Mouse (Mus musculus): Measurements from ENCODE around the gene Oaz1. TPM values are rescaled to one million over a fixed set of nuclear protein-coding genes. Genes with fewer than 3 reads are reported as not detected.

Gene Oaz1
- polyA plus RNA-seq, 1 experiment from 2014 or later = 1,303 TPM

DNA sequence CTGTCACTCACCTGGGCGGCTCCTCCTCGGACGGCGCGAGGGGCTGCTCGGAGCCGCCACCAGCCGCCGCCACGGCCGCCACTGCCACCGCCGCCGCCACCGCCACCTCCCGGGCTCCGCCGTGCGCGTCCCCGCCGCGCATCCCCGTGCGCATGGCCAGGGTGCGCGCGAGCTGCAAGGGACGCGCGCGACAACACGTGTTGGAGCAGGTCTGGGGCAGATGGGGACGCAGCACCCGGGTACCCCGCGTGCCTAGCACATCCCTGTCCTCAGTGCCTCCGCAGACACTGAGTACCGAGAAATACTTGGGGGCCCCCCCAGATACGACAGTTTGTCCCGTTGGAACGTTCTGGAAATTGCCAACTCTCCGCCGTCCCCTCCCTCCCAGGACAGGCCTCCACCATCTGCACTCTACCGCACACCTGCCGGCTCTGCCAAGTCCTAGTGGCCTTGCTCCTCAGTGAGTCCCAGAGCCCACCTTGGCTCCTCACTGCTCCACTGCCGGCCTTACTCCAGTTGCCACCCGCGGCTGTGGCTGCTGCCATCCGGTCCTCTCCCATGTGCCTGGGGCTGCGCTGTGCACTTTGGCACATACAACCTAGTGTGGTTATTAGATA, 17.6 kb downstream of the Oaz1 start, which contains the start of gene Lingo3:
Gene Lingo3, minus strand, starts transcription at position 109 of the 617 bp plus-strand sequence.
- 7% methylated on average over 37 of the region's 51 CpGs for WGBS
- Histone ChIP-seq H3K9me3 (no peaks in the 10 kb centered on the region), H3K4me1 (replicated peaks) (peaks cover 16% of the 10 kb centered on the region), H3K4me2 (peak within 1 kb of the TSS; percentile 85), H3K9ac (peak within 1 kb of the TSS; percentile 74), H3K27me3 (peaks cover 22% of the 10 kb centered on the region), H3K36me3 (no peaks in the 10 kb centered on the region), H3K4me3 (peak within 1 kb of the TSS; percentile 66), H3K27ac (replicated peaks) (peak within 1 kb of the TSS; percentile 17; the same call in 1 of the 2 replicates)
- ATAC-seq (ENCODE audit: low FRiP score, low read depth) = peak; percentile 64

DNA sequence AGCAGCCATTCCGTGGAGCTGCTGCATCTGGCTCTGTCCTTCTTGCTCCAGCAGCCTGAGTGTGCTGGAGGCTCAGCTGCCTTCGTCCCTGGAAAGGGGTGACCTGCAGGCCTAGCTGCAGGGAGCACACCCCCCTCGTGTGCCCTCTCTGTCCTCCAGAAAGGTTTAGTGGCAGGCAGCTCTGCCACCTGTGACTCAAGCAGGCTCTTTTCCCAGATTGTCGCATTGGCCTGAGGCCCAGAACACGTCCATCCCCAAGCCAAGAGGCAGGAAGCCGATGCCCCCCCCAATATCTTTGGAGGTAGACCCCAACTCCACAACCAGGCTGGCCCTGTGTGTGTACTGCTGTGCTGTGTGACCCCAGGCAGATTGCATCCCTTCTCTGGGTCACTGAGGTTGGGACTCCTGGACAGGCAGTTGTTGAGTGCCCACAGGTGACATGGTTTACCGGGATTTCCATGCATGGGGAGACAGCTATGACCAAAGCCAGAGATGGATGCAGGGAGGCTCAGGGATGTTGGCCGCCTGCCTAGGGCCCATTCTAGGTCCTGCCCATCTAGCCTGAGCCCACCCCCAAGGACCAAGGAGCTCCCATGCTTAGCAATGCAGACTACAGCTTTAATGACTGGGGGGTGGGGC, 18.7 kb downstream of the Oaz1 start:
- Histone ChIP-seq H3K9ac (no peak overlapping the region), H3K36me3 (no peaks in the 10 kb centered on the region), H3K9me3 (no peaks in the 10 kb centered on the region), H3K4me3 (no peak overlapping the region), H3K27ac (replicated peaks) (no peak overlapping the region), H3K4me2 (no peak overlapping the region), H3K27me3 (peaks cover 22% of the 10 kb centered on the region), H3K4me1 (replicated peaks) (peaks cover 16% of the 10 kb centered on the region)
- WGBS = 52% methylated on average over 8 of the region's 8 CpGs
- no peak for ATAC-seq (ENCODE audit: low FRiP score, low read depth)

DNA sequence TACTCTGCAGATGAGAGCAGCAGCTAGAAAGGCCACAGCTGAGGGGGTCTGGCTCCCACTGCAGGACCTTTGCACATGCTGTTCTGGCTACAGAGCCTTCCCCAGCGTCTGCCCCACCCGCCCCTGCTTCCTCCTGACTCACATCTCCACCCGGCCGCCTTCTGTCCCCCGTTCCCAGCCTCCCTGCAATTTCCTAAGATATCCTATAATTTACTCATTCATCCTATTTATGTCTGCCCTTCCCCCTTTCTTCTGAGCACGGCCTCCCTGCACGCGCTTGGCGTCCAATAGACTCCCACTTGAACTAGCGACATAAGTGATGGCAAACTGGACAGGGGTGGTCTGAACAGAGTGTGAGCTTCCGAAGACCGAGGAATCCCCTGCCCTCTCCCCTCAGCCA, 19.3 kb downstream of the Oaz1 start:
- no peak for ATAC-seq (ENCODE audit: low FRiP score, low read depth)
- Histone ChIP-seq H3K4me3 (no peak overlapping the region), H3K4me1 (replicated peaks) (peaks cover 16% of the 10 kb centered on the region), H3K27me3 (peaks cover 22% of the 10 kb centered on the region), H3K9me3 (no peaks in the 10 kb centered on the region), H3K27ac (replicated peaks) (no peak overlapping the region), H3K4me2 (no peak overlapping the region), H3K9ac (no peak overlapping the region), H3K36me3 (no peaks in the 10 kb centered on the region)
- WGBS = 74% methylated on average over 12 of the region's 12 CpGs

DNA sequence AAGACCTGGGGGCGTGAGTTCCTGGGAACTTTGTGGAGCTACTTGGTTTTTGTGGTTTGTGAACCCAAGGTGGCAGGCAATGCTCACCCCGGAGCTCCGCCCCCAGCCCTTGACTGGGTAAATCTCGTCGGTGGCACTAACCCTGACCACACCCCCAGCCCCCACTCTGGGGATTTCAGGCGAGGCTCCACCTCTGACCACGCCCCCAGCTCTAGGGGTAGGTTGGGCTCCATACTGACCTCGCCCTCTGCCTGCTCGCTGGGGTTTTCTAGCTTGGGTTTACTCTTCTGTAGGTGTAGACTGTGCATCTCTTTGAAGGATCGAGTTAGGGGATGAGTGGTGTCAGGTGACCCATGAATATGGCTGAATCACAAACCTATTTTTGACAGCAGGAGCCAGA, 22.1 kb downstream of the Oaz1 start:
- Histone ChIP-seq H3K9ac (no peak overlapping the region), H3K4me3 (no peak overlapping the region), H3K36me3 (peaks cover 20% of the 10 kb centered on the region; the same call in 1 of the 2 replicates), H3K27me3 (peaks cover 15% of the 10 kb centered on the region), H3K4me1 (replicated peaks) (peaks cover 11% of the 10 kb centered on the region), H3K4me2 (no peak overlapping the region), H3K27ac (replicated peaks) (no peak overlapping the region), H3K9me3 (no peaks in the 10 kb centered on the region)
- WGBS = 14% methylated on average over 10 of the region's 10 CpGs
- no peak for ATAC-seq (ENCODE audit: low FRiP score, low read depth)

DNA sequence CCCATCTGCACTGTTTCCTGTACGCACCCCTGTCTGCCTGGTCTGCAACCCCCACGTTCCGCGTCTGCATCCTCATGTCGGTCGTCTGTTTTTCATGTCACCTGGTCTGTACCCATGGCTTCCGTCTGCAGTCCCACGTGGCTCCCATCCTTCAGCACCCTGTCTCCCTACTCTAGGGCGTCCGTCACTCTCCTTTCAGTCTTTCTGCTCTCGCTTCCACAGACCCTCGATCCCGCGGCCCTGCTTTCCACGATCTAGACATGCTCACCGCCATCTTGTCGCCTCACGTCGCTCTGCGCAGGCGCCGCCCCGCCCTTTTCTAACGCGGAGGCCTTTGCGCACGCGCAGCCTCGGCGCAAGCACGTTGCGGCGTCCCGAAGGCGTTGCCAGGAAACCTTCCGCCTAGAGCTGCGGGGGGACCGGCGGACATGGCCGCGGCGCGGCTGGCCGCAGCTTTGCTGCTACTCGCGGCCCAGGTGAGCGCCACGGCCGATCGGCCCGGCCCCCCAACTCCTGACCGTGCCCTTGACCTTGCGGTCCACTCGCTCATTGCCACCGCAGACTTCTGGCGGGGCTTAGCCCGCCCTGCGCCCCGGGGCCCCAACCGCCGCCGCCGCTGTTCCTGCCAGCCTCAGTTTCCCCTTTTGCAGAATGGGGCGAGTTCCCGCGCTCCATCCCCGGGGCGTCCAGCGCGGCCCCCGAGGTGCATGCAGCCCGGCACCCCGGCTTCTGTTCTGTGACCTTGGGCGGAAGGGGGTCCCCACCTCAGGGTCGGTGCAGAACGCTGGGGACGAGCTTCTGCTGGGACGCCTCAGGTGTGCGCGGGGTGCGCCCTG, 28.7 kb downstream of the Oaz1 start, which contains the start of the genes Lsm7 and Sppl2b:
Gene Lsm7, minus strand, starts transcription at position 297 of the 836 bp plus-strand sequence.
Gene Sppl2b, plus strand, starts transcription at position 363 of the 836 bp plus-strand sequence.
- under 1% methylated on average over 81 of the region's 81 CpGs for WGBS
- Histone ChIP-seq H3K9ac (peak within 1 kb of the TSS; percentile 95), H3K9me3 (no peaks in the 10 kb centered on the region), H3K27me3 (no peaks in the 10 kb centered on the region), H3K4me2 (peak within 1 kb of the TSS; percentile 99), H3K4me3 (peak within 1 kb of the TSS; percentile 99), H3K4me1 (replicated peaks) (peaks cover 45% of the 10 kb centered on the region), H3K36me3 (peaks cover 20% of the 10 kb centered on the region; the same call in 1 of the 2 replicates), H3K27ac (replicated peaks) (peak within 1 kb of the TSS; percentile 84)
- peak; percentile 88 for ATAC-seq (ENCODE audit: low FRiP score, low read depth)

DNA sequence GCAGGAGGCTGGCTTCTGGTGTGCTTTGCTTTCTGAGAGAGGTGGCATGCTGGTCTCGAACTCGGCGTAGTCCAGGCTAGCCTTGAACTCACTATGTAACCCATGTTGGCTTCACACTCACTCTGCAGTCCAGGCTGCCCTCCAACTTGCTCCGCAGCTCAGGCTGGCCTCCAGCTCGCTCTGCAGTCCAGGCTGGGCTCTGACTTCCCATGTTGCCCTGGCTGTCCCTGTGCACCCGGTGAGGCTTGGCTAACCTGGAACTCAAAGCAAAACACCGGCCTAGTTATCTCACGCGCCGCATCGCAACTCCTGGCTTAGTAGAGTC, 29.3 kb downstream of the Oaz1 start:
- H3K36me3 ChIP-seq = peaks cover 20% of the 10 kb centered on the region; the same call in 1 of the 2 replicates
- peak overlapping the region; percentile 99 for H3K4me2 ChIP-seq
- H3K4me1 ChIP-seq (replicated peaks) = peaks cover 45% of the 10 kb centered on the region
- H3K9ac ChIP-seq = peak overlapping the region; percentile 95
- peak overlapping the region; percentile 62 for H3K27ac ChIP-seq (replicated peaks)
- no peak for ATAC-seq (ENCODE audit: low FRiP score, low read depth)
- no peaks in the 10 kb centered on the region for H3K9me3 ChIP-seq
- H3K4me3 ChIP-seq = peak overlapping the region; percentile 99
- H3K27me3 ChIP-seq = no peaks in the 10 kb centered on the region
- WGBS = 23% methylated on average over 11 of the region's 11 CpGs

DNA sequence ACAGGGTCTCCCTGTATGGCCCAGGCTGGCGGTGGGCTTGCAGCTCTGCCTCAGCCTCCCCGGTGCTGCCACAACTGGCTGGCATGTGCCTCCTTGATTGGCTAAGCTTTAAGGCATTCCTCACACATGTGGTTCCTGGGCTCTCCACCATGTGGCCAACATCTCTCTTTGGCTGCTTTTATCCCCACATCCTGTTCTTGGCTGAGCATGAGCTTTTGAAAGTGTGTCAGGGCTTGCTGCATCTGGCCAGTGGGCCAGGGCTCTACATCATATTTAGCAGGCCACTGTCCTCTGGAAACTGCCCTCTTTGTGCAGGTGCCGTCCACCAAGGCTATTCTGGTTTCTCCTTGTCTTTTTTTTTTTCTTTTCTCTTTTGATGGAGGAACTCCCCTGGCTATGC, 29.8 kb downstream of the Oaz1 start:
- Histone ChIP-seq H3K4me3 (peak overlapping the region; percentile 99; the same call in 1 of the 2 replicates), H3K27me3 (no peaks in the 10 kb centered on the region), H3K9me3 (no peaks in the 10 kb centered on the region), H3K36me3 (peaks cover 16% of the 10 kb centered on the region; the same call in 1 of the 2 replicates), H3K9ac (peak overlapping the region; percentile 95; the same call in 1 of the 2 replicates), H3K27ac (replicated peaks) (no peak overlapping the region), H3K4me1 (replicated peaks) (peaks cover 45% of the 10 kb centered on the region), H3K4me2 (peak overlapping the region; percentile 99)
- 69% methylated on average over 3 of the region's 3 CpGs for WGBS
- no peak for ATAC-seq (ENCODE audit: low FRiP score, low read depth)

DNA sequence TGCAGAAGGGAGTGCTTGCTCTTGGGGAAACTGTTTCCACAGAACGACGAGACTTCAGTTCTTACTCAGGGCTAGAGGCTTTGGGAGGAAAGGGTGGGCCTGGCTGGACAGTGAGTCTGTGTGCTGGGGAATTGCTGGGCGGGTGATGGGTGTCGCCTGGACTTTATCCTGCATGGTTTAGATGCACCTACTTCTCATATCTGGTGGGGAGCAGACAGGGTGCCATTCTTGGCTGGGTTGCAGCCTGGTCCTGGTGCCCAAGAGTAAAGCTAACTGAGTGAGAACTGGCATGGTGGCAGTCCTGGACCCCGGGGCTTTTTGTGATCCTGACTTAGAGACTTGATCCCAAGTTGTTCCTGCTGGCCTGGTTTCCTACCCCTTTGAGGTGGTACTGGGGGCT, 30.5 kb downstream of the Oaz1 start:
- Histone ChIP-seq H3K4me1 (replicated peaks) (peaks cover 45% of the 10 kb centered on the region), H3K27me3 (no peaks in the 10 kb centered on the region), H3K4me3 (no peak overlapping the region), H3K27ac (replicated peaks) (peak overlapping the region; percentile 50), H3K9ac (0 out of 2 replicates have a peak overlapping the region, but pooled peaks have one; percentile 95), H3K9me3 (no peaks in the 10 kb centered on the region), H3K4me2 (peak overlapping the region; percentile 21; the same call in 1 of the 2 replicates), H3K36me3 (peaks cover 16% of the 10 kb centered on the region; the same call in 1 of the 2 replicates)
- WGBS = 84% methylated on average over 5 of the region's 5 CpGs
- no peak for ATAC-seq (ENCODE audit: low FRiP score, low read depth)

DNA sequence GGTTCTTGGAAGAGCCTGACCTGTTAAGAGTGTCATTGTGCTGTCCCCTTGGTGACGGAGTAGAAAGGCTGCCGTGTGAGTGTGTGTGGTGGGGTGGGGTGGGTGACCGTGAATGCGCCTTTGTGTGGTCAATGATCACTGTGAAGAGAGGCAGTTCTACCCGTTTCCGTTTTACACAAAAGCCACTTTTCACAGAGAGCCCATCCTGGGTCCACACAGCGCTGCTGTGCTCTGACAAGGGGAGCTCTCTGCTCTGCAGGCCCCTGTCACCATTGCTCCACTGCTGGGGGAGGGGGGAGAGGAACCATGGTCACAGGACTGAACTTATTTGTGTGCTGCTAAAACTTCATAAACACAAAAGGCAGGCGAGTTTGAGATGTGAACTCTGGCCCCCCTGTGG, 30.9 kb downstream of the Oaz1 start:
- no peak for ATAC-seq (ENCODE audit: low FRiP score, low read depth)
- Histone ChIP-seq H3K4me2 (peak overlapping the region; percentile 21; the same call in 1 of the 2 replicates), H3K27ac (replicated peaks) (peak overlapping the region; percentile 62)

DNA sequence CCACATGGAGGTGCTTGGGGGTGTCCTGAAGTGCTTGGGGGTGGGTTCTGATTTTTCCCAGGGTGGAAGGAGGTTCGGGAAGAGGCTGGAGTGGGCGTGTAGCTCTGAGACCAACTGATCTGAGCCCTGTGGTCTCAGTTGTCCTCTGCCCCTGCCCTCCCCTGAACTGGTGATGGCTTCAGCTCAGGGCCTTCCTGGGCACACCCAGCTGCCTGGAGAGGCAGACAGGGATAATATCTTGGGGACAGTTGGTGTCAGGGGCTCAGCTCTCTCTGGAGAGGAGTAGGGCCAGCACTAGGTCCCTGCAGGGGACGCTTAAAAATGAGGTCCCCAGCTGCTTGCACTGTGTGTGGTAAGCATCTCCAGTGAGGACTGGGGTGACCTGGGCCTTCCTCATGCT, 31.4 kb downstream of the Oaz1 start:
- peak overlapping the region; percentile 21; the same call in 1 of the 2 replicates for H3K4me2 ChIP-seq
- 59% methylated on average over 3 of the region's 3 CpGs for WGBS
- peak overlapping the region; percentile 62; the same call in 1 of the 2 replicates for H3K27ac ChIP-seq (replicated peaks)
- peaks cover 18% of the 10 kb centered on the region for H3K36me3 ChIP-seq
- no peak overlapping the region for H3K4me3 ChIP-seq
- ATAC-seq (ENCODE audit: low FRiP score, low read depth) = no peak
- H3K9ac ChIP-seq = 0 out of 2 replicates have a peak overlapping the region, but pooled peaks have one; percentile 31
- H3K9me3 ChIP-seq = no peaks in the 10 kb centered on the region
- peaks cover 45% of the 10 kb centered on the region for H3K4me1 ChIP-seq (replicated peaks)
- no peaks in the 10 kb centered on the region for H3K27me3 ChIP-seq

More for the DNA sequence above, 30.9 kb downstream of the Oaz1 start:
- 0 out of 2 replicates have a peak overlapping the region, but pooled peaks have one; percentile 6 for H3K4me3 ChIP-seq
- peaks cover 16% of the 10 kb centered on the region; the same call in 1 of the 2 replicates for H3K36me3 ChIP-seq
- H3K4me1 ChIP-seq (replicated peaks) = peaks cover 45% of the 10 kb centered on the region
- no peaks in the 10 kb centered on the region for H3K9me3 ChIP-seq
- 27% methylated on average over 8 of the region's 8 CpGs for WGBS
- no peak overlapping the region for H3K9ac ChIP-seq
- no peaks in the 10 kb centered on the region for H3K27me3 ChIP-seq

DNA sequence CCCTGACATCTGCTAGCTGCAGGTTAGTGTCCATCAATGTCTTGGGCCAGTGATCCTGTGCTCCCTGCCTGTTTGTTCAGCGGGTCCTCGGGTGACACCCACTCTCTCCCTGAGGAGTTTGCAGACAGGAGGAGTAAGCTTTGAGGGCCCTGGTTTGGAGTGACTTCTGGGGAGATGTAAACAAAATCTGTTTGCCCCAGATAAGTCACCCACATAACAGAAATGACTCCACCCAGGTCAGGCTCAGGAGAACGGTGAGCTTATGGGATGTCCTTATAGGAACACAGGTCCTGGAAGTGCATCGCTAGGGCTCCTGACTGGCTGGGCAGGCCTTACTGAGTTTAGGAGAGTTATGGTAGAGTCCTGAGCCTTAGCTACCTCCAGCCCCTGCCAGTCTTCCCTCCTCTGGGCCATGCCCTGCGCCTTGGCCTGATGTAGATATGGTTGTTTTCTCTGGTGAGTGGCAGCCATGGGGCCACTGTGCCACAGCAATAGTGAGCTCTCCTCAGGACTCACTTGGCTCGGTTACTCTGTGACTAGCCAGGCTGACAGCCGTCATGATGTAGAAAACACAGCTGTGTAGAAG, 32.0 kb downstream of the Oaz1 start:
- peaks cover 45% of the 10 kb centered on the region for H3K4me1 ChIP-seq (replicated peaks)
- H3K4me2 ChIP-seq = no peak overlapping the region
- H3K27ac ChIP-seq (replicated peaks) = 0 out of 2 replicates have a peak overlapping the region, but pooled peaks have one; percentile 62
- H3K9ac ChIP-seq = no peak overlapping the region
- no peaks in the 10 kb centered on the region for H3K9me3 ChIP-seq
- 82% methylated on average over 7 of the region's 7 CpGs for WGBS
- no peak overlapping the region for H3K4me3 ChIP-seq
- peaks cover 20% of the 10 kb centered on the region for H3K36me3 ChIP-seq
- no peak for ATAC-seq (ENCODE audit: low FRiP score, low read depth)
- H3K27me3 ChIP-seq = no peaks in the 10 kb centered on the region

Measured in hindbrain, embryonic 15.5 days (tissue).